Comparison of ENCODE assay signal across 24 mouse cellular contexts in genomic region chr8:122020050-122020771, GRCm38 (mm10).
DNase-seq lines count a peak whose midpoint lies in the region; ATAC-seq and TF ChIP-seq lines count a peak whose summit lies in the region.
"Had no signal": no experiment of that assay in that cellular context is flagged by ENCODE, and none has a peak within 500 bp of the region (broad histone marks: within the 10 kb centered on the region; RNA-seq: fewer than 3 reads in every experiment).

No protein-coding gene starts in this region.

- no peak overlapping the region for H3K9ac ChIP-seq in embryonic facial prominence, embryonic 15.5 days
- H3K9ac ChIP-seq in limb, embryonic 15.5 days = no peak overlapping the region
- H3K9ac ChIP-seq in stomach, postnatal 0 days (ENCODE audit: low read length) = 0 out of 2 replicates have a peak overlapping the region, but pooled peaks have one; percentile 4
- H3K9ac ChIP-seq: embryonic facial prominence, embryonic 12.5 days; liver, embryonic 12.5 days; neural tube, embryonic 13.5 days had no signal

- H3K4me2 ChIP-seq in embryonic facial prominence, embryonic 15.5 days (replicated peaks) = no peak overlapping the region
- no peak overlapping the region for H3K4me2 ChIP-seq in limb, embryonic 15.5 days
- H3K4me2 ChIP-seq in stomach, postnatal 0 days (replicated peaks; ENCODE audit: low read depth) = no peak overlapping the region
- H3K4me2 ChIP-seq: embryonic facial prominence, embryonic 12.5 days; liver, embryonic 12.5 days; neural tube, embryonic 13.5 days had no signal

- no peaks in the 10 kb centered on the region for H3K9me3 ChIP-seq in embryonic facial prominence, embryonic 15.5 days (replicated peaks)
- H3K9me3 ChIP-seq in embryonic facial prominence, embryonic 10.5 days = no peaks in the 10 kb centered on the region
- H3K9me3 ChIP-seq in limb, embryonic 15.5 days = no peaks in the 10 kb centered on the region
- H3K9me3 ChIP-seq in limb, embryonic 10.5 days (replicated peaks) = no peaks in the 10 kb centered on the region
- no peaks in the 10 kb centered on the region for H3K9me3 ChIP-seq in stomach, postnatal 0 days (ENCODE audit: control insufficient read depth, low read length)
- H3K9me3 ChIP-seq: embryonic facial prominence, embryonic 12.5 days; liver, embryonic 12.5 days; midbrain, embryonic 10.5 days; neural tube, embryonic 13.5 days had no signal

- no peak for TF ChIP-seq POLR2A in cortical plate, adult 2 months (IDR thresholded peaks at IDR 0.05; ENCODE audit: extremely low read depth, insufficient read depth, low read length)

- DNase-seq in embryonic facial prominence, embryonic 10.5 days (ENCODE audit: low spot score) = no peak
- no peak for DNase-seq in limb, embryonic 10.5 days (ENCODE audit: low spot score)
- DNase-seq in stomach, postnatal 0 days (ENCODE audit: low spot score) = no peak
- DNase-seq in neural tube, embryonic 10.5 days (ENCODE audit: extremely low spot score, low spot score) = no peak
- DNase-seq in cerebellum, adult 11-12 months = no peak
- DNase-seq: adrenal gland, postnatal 36 days; cerebellum, adult 9-10 months; heart, adult 2 months; kidney, adult 11 months; layer of hippocampus, postnatal 36 days; lung, adult 2 months; right cerebral cortex, adult 18-20 months; spleen, adult 18-20 months; thymus, adult 2 months had no signal

- ATAC-seq in embryonic facial prominence, embryonic 15.5 days (ENCODE audit: insufficient number of reproducible peaks, low FRiP score, low TSS enrichment, low read depth) = no peak
- ATAC-seq in limb, embryonic 15.5 days (ENCODE audit: insufficient number of reproducible peaks, low FRiP score, low TSS enrichment, low read depth) = no peak
- ATAC-seq in stomach, postnatal 0 days (ENCODE audit: low FRiP score, low TSS enrichment) = no peak
- ATAC-seq: CD4-positive, CD25-positive, alpha-beta regulatory T cell, adult 4 months; forebrain, embryonic 16.5 days; liver, embryonic 12.5 days had no signal

- H3K4me3 ChIP-seq in embryonic facial prominence, embryonic 15.5 days (replicated peaks) = no peak overlapping the region
- no peak overlapping the region for H3K4me3 ChIP-seq in embryonic facial prominence, embryonic 10.5 days
- no peak overlapping the region for H3K4me3 ChIP-seq in limb, embryonic 15.5 days
- no peak overlapping the region for H3K4me3 ChIP-seq in limb, embryonic 10.5 days
- H3K4me3 ChIP-seq in cortical plate, adult 2 months (ENCODE audit: insufficient read depth, low read length) = no peak overlapping the region
- H3K4me3 ChIP-seq in stomach, postnatal 0 days (ENCODE audit: low read depth, low read length) = no peak overlapping the region
- H3K4me3 ChIP-seq: embryonic facial prominence, embryonic 12.5 days; heart, adult 2 months; liver, embryonic 12.5 days; midbrain, embryonic 10.5 days; neural tube, embryonic 13.5 days had no signal

- TF ChIP-seq CTCF in cortical plate, adult 2 months (IDR thresholded peaks at IDR 0.05; ENCODE audit: extremely low read depth, insufficient read depth, low read length) = no peak
- TF ChIP-seq CTCF in stomach, postnatal 0 days (IDR thresholded peaks at IDR 0.05; ENCODE audit: low read depth) = no peak

- peaks cover 23% of the 10 kb centered on the region for H3K36me3 ChIP-seq in embryonic facial prominence, embryonic 15.5 days
- peaks cover 95% of the 10 kb centered on the region for H3K36me3 ChIP-seq in embryonic facial prominence, embryonic 10.5 days (replicated peaks)
- peaks cover 43% of the 10 kb centered on the region for H3K36me3 ChIP-seq in limb, embryonic 15.5 days
- H3K36me3 ChIP-seq in limb, embryonic 10.5 days = peaks cover 94% of the 10 kb centered on the region
- peaks cover 2% of the 10 kb centered on the region; the same call in 1 of the 2 replicates for H3K36me3 ChIP-seq in stomach, postnatal 0 days (ENCODE audit: control insufficient read depth, insufficient read depth, low read length)

- whole genome bisulfite sequencing in embryonic facial prominence, embryonic 15.5 days = 69% methylated on average over 8 of the region's 8 CpGs
- 84% methylated on average over 8 of the region's 8 CpGs for WGBS in embryonic facial prominence, embryonic 10.5 days
- 62% methylated on average over 8 of the region's 8 CpGs for WGBS in limb, embryonic 15.5 days
- WGBS in limb, embryonic 10.5 days = 86% methylated on average over 8 of the region's 8 CpGs
- 71% methylated on average over 8 of the region's 8 CpGs for WGBS in stomach, postnatal 0 days

- H3K4me1 ChIP-seq in embryonic facial prominence, embryonic 15.5 days = peaks cover 48% of the 10 kb centered on the region
- H3K4me1 ChIP-seq in embryonic facial prominence, embryonic 10.5 days = peaks cover 10% of the 10 kb centered on the region
- peaks cover 42% of the 10 kb centered on the region; the same call in 1 of the 2 replicates for H3K4me1 ChIP-seq in limb, embryonic 15.5 days
- H3K4me1 ChIP-seq in limb, embryonic 10.5 days = 0 out of 2 replicates have a peak, but pooled peaks cover 5% of the 10 kb centered on the region
- peaks cover 22% of the 10 kb centered on the region for H3K4me1 ChIP-seq in cortical plate, adult 2 months (ENCODE audit: control insufficient read depth, insufficient read depth, low read length)
- H3K4me1 ChIP-seq in stomach, postnatal 0 days (replicated peaks; ENCODE audit: control insufficient read depth, insufficient read depth) = no peaks in the 10 kb centered on the region

- no peak for TF ChIP-seq EP300 in stomach, postnatal 0 days (optimal IDR thresholded peaks at IDR 0.05)

- H3K27me3 ChIP-seq in embryonic facial prominence, embryonic 15.5 days = no peaks in the 10 kb centered on the region
- H3K27me3 ChIP-seq in embryonic facial prominence, embryonic 10.5 days (replicated peaks; ENCODE audit: low read depth, poor library complexity, severe bottlenecking) = no peaks in the 10 kb centered on the region
- H3K27me3 ChIP-seq in limb, embryonic 15.5 days = no peaks in the 10 kb centered on the region
- H3K27me3 ChIP-seq in limb, embryonic 10.5 days (ENCODE audit: low read depth, poor library complexity, severe bottlenecking) = no peaks in the 10 kb centered on the region
- H3K27me3 ChIP-seq in stomach, postnatal 0 days (ENCODE audit: control insufficient read depth, insufficient read depth, low read length) = no peaks in the 10 kb centered on the region
- H3K27me3 ChIP-seq: embryonic facial prominence, embryonic 12.5 days; liver, embryonic 12.5 days; neural tube, embryonic 13.5 days had no signal

- 0 out of 2 replicates have a peak overlapping the region, but pooled peaks have one; percentile 17 for H3K27ac ChIP-seq in embryonic facial prominence, embryonic 15.5 days (replicated peaks)
- no peak overlapping the region for H3K27ac ChIP-seq in embryonic facial prominence, embryonic 10.5 days (replicated peaks)
- peak overlapping the region; percentile 65 for H3K27ac ChIP-seq in limb, embryonic 15.5 days
- no peak overlapping the region for H3K27ac ChIP-seq in limb, embryonic 10.5 days
- peak overlapping the region; percentile 53 for H3K27ac ChIP-seq in cortical plate, adult 2 months (ENCODE audit: insufficient read depth, low read length)
- no peak overlapping the region for H3K27ac ChIP-seq in stomach, postnatal 0 days (replicated peaks)
- H3K27ac ChIP-seq: embryonic facial prominence, embryonic 12.5 days; heart, adult 2 months; kidney, postnatal 0 days; liver, embryonic 12.5 days; midbrain, embryonic 10.5 days; neural tube, embryonic 13.5 days had no signal

Comparison
In these comparisons a context has a peak if more than half of its experiments do, and no peak if none do; other contexts are left out.
1. H3K27ac ChIP-seq: peak in embryonic facial prominence, embryonic 15.5 days (single experiment), limb, embryonic 15.5 days (single experiment) and cortical plate, adult 2 months (single experiment); none in embryonic facial prominence, embryonic 10.5 days (single experiment), limb, embryonic 10.5 days (single experiment) and stomach, postnatal 0 days (single experiment).